Mouse (Mus musculus) MEL (cell line): ENCODE results near the gene Znrf1.

ENCODE experiments used
- CTCF ChIP-seq, 3 experiments: IDR thresholded peaks in 2 of 3; conservative IDR thresholded peaks in 1 of 3; 2 replicates each; pipeline ENCODE4 v1.5.1; 2011 to 2012; ENCODE audit warnings: low read length in 3 of 3, low read depth in 2 of 3, mild to moderate bottlenecking in 2 of 3, improper control_type of control experiment in 1 of 3, inconsistent platforms in 1 of 3, mixed read lengths in 1 of 3, moderate library complexity in 1 of 3; ENCODE audit not compliant: control insufficient read depth in 1 of 3, insufficient read depth in 1 of 3, poor library complexity in 1 of 3, severe bottlenecking in 1 of 3
- ELF1 ChIP-seq: IDR thresholded peaks from 2 replicates; pipeline ENCODE4 v1.6.1; 2014; ENCODE audit warnings: low read depth, mild to moderate bottlenecking, inconsistent platforms, low read length, improper control_type of control experiment, moderate library complexity
- EP300 ChIP-seq, 2 experiments: IDR thresholded peaks; 2 replicates each; pipeline ENCODE4 v1.6.1; 2011; ENCODE audit warnings: improper control_type of control experiment in 2 of 2, low read length in 2 of 2, low read depth in 1 of 2, mild to moderate bottlenecking in 1 of 2
- MAX ChIP-seq: IDR thresholded peaks from 2 replicates; pipeline ENCODE4 v1.6.1; 2011; ENCODE audit warnings: low read length, improper control_type of control experiment
- NELFE ChIP-seq: IDR thresholded peaks from 2 replicates; pipeline ENCODE4 v1.6.1; 2011; ENCODE audit warnings: low read depth, low read length, improper control_type of control experiment
- USF2 ChIP-seq, 2 experiments: IDR thresholded peaks; 2 replicates each; pipeline ENCODE4 v1.6.1; 2011 to 2012; ENCODE audit warnings: improper control_type of control experiment in 2 of 2, low read length in 2 of 2, borderline replicate concordance in 1 of 2, inconsistent platforms in 1 of 2, low read depth in 1 of 2, mild to moderate bottlenecking in 1 of 2; ENCODE audit not compliant: insufficient read depth in 1 of 2
- ZKSCAN1 ChIP-seq: IDR thresholded peaks from 2 replicates; pipeline ENCODE4 v1.6.1; 2012; ENCODE audit warnings: low read depth, mild to moderate bottlenecking, inconsistent platforms, low read length, improper control_type of control experiment, moderate library complexity
- ZMIZ1 ChIP-seq: IDR thresholded peaks from 2 replicates; pipeline ENCODE4 v1.6.1; 2012; ENCODE audit warnings: low read depth, mild to moderate bottlenecking, inconsistent platforms, low read length, improper control_type of control experiment, moderate library complexity
- ZNF384 ChIP-seq: IDR thresholded peaks from 2 replicates; pipeline ENCODE4 v1.6.1; 2012; ENCODE audit warnings: low read depth, mild to moderate bottlenecking, inconsistent platforms, low read length, improper control_type of control experiment

GRCm38 (mm10) chr8:111631589-111631988, 95.7 kb downstream of the Znrf1 start:
- no peak for TF ChIP-seq ZKSCAN1
- TF ChIP-seq MAX, result no peak
- TF ChIP-seq ZNF384, result no peak
- no peak for TF ChIP-seq NELFE
- no peak for TF ChIP-seq CTCF (IDR thresholded peaks at IDR 0.05 in 2 of 3, conservative IDR thresholded peaks at IDR 0.05 in 1 of 3; ENCODE audit: control insufficient read depth in 1 of 3, insufficient read depth in 1 of 3, low read depth in 2 of 3, low read length in 3 of 3, poor library complexity in 1 of 3, severe bottlenecking in 1 of 3)
- TF ChIP-seq ZMIZ1, result no peak
- no peak for TF ChIP-seq ELF1
- TF ChIP-seq EP300 (IDR thresholded peaks at IDR 0.05; ENCODE audit: low read depth in 1 of 2, low read length in 2 of 2), result no peak
- no peak for TF ChIP-seq USF2 (IDR thresholded peaks at IDR 0.05; ENCODE audit: borderline replicate concordance in 1 of 2, insufficient read depth in 1 of 2, low read depth in 1 of 2, low read length in 2 of 2)
